Comparison of ENCODE assay signal across 8 mouse cellular contexts in the genomic region with DNA sequence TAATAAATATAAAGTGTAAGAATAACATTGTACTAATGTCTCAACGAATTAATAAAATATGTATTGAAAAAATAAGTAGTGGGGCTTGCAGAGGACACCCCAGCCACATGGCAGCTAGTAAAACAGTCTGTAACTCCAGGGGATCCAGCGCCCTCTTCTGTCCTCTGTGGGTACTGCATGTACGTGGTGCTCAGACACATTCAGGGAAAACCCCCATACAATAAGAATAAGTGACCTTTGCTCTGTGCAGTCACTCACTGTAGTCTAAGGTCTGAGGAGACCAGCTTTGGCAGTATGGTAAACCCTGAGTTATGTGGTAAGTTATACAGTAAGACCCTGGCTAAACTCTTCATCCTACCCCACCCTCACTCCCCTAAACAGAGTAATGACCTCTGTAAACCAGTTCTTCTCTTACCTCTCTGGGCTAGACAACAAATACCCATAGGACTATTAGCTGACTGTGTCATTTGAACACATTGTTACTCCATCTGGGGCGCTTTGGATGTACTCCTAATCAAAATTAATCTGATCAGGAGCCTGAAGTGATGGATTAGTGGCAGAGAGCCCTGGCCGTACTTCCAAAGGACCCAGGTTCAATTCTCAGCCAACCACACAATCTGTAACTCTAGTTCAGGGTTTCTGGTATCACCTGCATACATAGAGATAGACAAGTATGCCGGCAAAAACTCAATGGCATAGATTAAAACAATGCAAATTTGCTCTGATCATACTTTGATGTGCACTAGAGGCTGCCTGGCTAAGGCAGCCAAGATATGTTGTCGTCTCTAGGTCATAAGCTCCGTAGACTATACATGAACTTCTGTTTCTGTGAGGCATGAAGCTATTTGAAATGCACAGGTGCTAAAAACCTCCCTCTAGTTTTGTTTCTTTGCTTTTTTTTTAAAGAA. TPM values are rescaled to one million over a fixed set of nuclear protein-coding genes. Genes with fewer than 3 reads are reported as not detected.
DNase-seq lines count a peak whose midpoint lies in the region; ATAC-seq and TF ChIP-seq lines count a peak whose summit lies in the region.

No protein-coding gene starts in this region.

- H3K27ac ChIP-seq in hindbrain, embryonic 10.5 days = no peak overlapping the region
- no peak overlapping the region for H3K27ac ChIP-seq in hindbrain, embryonic 12.5 days
- H3K27ac ChIP-seq in intestine, postnatal 0 days (ENCODE audit: low read depth, low read length) = peak overlapping the region; percentile 87
- no peak overlapping the region for H3K27ac ChIP-seq in midbrain, embryonic 14.5 days (replicated peaks; ENCODE audit: low read depth, low read length)

- TF ChIP-seq CTCF in intestine, postnatal 0 days (IDR thresholded peaks at IDR 0.05; ENCODE audit: low read depth) = peak; percentile 92

- no peak for ATAC-seq in hindbrain, embryonic 12.5 days (ENCODE audit: low FRiP score)
- ATAC-seq in intestine, postnatal 0 days = peak; percentile 82
- ATAC-seq in midbrain, embryonic 14.5 days (ENCODE audit: low FRiP score, low TSS enrichment) = no peak

- H3K27me3 ChIP-seq in hindbrain, embryonic 10.5 days (ENCODE audit: insufficient read depth, poor library complexity, severe bottlenecking) = no peaks in the 10 kb centered on the region
- no peaks in the 10 kb centered on the region for H3K27me3 ChIP-seq in hindbrain, embryonic 12.5 days
- H3K27me3 ChIP-seq in intestine, postnatal 0 days (replicated peaks; ENCODE audit: control insufficient read depth, insufficient read depth, low read length) = no peaks in the 10 kb centered on the region
- no peaks in the 10 kb centered on the region for H3K27me3 ChIP-seq in midbrain, embryonic 14.5 days (ENCODE audit: control insufficient read depth, insufficient read depth, low read length)
- no peaks in the 10 kb centered on the region for H3K27me3 ChIP-seq in splenic B cell, adult 2 months (ENCODE audit: control insufficient read depth, insufficient read depth, low read length, poor library complexity, severe bottlenecking)

- H3K4me1 ChIP-seq in hindbrain, embryonic 10.5 days (replicated peaks) = peaks cover 62% of the 10 kb centered on the region
- H3K4me1 ChIP-seq in hindbrain, embryonic 12.5 days = peaks cover 43% of the 10 kb centered on the region
- peaks cover 16% of the 10 kb centered on the region; the same call in 1 of the 2 replicates for H3K4me1 ChIP-seq in intestine, postnatal 0 days (replicated peaks; ENCODE audit: control insufficient read depth, insufficient read depth, low read length)
- peaks cover 23% of the 10 kb centered on the region for H3K4me1 ChIP-seq in midbrain, embryonic 14.5 days (ENCODE audit: control insufficient read depth, insufficient read depth, low read length)

- peak; percentile 76 for DNase-seq in hindbrain, embryonic 10.5 days (ENCODE audit: low spot score)
- DNase-seq in cerebellum, postnatal 4 days (ENCODE audit: low spot score in 2 of 2) = peak; percentile 78 to 84
- DNase-seq in gastrocnemius, postnatal 25 days = peak; percentile 52
- peak; percentile 84 for DNase-seq in left cerebral cortex, postnatal 4 days
- peak; percentile 80 for DNase-seq in midbrain, embryonic 14.5 days
- peak; percentile 93 for DNase-seq in splenic B cell, adult 2 months (ENCODE audit: low read depth, low spot score)

- 62% methylated on average over 8 of the region's 8 CpGs for WGBS in hindbrain, embryonic 10.5 days
- 58% methylated on average over 8 of the region's 8 CpGs for WGBS in hindbrain, embryonic 12.5 days
- WGBS in intestine, postnatal 0 days = 35% methylated on average over 8 of the region's 8 CpGs
- WGBS in midbrain, embryonic 14.5 days = 55% methylated on average over 8 of the region's 8 CpGs

- H3K36me3 ChIP-seq in hindbrain, embryonic 10.5 days = peaks cover 17% of the 10 kb centered on the region
- peaks cover 10% of the 10 kb centered on the region for H3K36me3 ChIP-seq in hindbrain, embryonic 12.5 days
- H3K36me3 ChIP-seq in intestine, postnatal 0 days (ENCODE audit: control insufficient read depth, insufficient read depth) = peaks cover 8% of the 10 kb centered on the region; the same call in 1 of the 2 replicates
- peaks cover 9% of the 10 kb centered on the region for H3K36me3 ChIP-seq in midbrain, embryonic 14.5 days (ENCODE audit: control insufficient read depth, insufficient read depth, low read length)
- peaks cover 4% of the 10 kb centered on the region for H3K36me3 ChIP-seq in splenic B cell, adult 2 months (ENCODE audit: control insufficient read depth, insufficient read depth, low read length, poor library complexity, severe bottlenecking)

- H3K4me2 ChIP-seq in hindbrain, embryonic 12.5 days (replicated peaks) = no peak overlapping the region
- H3K4me2 ChIP-seq in intestine, postnatal 0 days (replicated peaks; ENCODE audit: low read depth) = peak overlapping the region; percentile 55; the same call in 1 of the 2 replicates
- H3K4me2 ChIP-seq in midbrain, embryonic 14.5 days (ENCODE audit: low read length) = no peak overlapping the region

- intact Hi-C loops in left cerebral cortex, postnatal 4 days (cut with DNase I) = no loop called here

- no peak overlapping the region for H3K4me3 ChIP-seq in hindbrain, embryonic 10.5 days
- no peak overlapping the region for H3K4me3 ChIP-seq in hindbrain, embryonic 12.5 days
- H3K4me3 ChIP-seq in intestine, postnatal 0 days (ENCODE audit: low read depth, low read length) = no peak overlapping the region
- H3K4me3 ChIP-seq in midbrain, embryonic 14.5 days (replicated peaks; ENCODE audit: low read depth, low read length) = no peak overlapping the region

- no peak overlapping the region for H3K9ac ChIP-seq in hindbrain, embryonic 12.5 days
- H3K9ac ChIP-seq in intestine, postnatal 0 days (ENCODE audit: low read depth, low read length) = no peak overlapping the region
- H3K9ac ChIP-seq in midbrain, embryonic 14.5 days (replicated peaks; ENCODE audit: low read length) = no peak overlapping the region

- no peaks in the 10 kb centered on the region for H3K9me3 ChIP-seq in hindbrain, embryonic 10.5 days
- no peaks in the 10 kb centered on the region for H3K9me3 ChIP-seq in hindbrain, embryonic 12.5 days (replicated peaks)
- no peaks in the 10 kb centered on the region for H3K9me3 ChIP-seq in intestine, postnatal 0 days (ENCODE audit: control insufficient read depth)
- H3K9me3 ChIP-seq in midbrain, embryonic 14.5 days (ENCODE audit: control insufficient read depth, low read length) = no peaks in the 10 kb centered on the region

RNA-seq across cellular contexts. Expression of a gene that starts 18.6 kb away (rescaled TPM):
- 211 and 242 TPM in 2 replicates for polyA plus RNA-seq in hindbrain, embryonic 10.5 days (2016; fragmentation: Nextera tagmentation; extraction: Ambion mirVana)
- 230 and 244 TPM in 2 replicates for polyA plus RNA-seq in hindbrain, embryonic 12.5 days (2016; fragmentation: Nextera tagmentation; extraction: Ambion mirVana)
- total RNA-seq in gastrocnemius, postnatal 25 days (2021) = 10 to 100 TPM; 12.1 to 14.1 TPM
- polyA plus RNA-seq in intestine, postnatal 0 days (2015; fragmentation: Nextera tagmentation; extraction: Ambion mirVana) = 68.7 and 69.5 TPM in 2 replicates
- 100 to 1,000 TPM; 233 to 234 TPM for total RNA-seq in left cerebral cortex, postnatal 4 days (2021)
- polyA plus RNA-seq in midbrain, embryonic 14.5 days (2014; fragmentation: Nextera tagmentation; extraction: Ambion mirVana) = 132 and 158 TPM in 2 replicates

RNA-seq across cellular contexts. Expression of a gene that starts 37.9 kb away (rescaled TPM):
- 19.6 and 23.4 TPM in 2 replicates for polyA plus RNA-seq in hindbrain, embryonic 10.5 days (2016; fragmentation: Nextera tagmentation; extraction: Ambion mirVana)
- 17.0 and 17.1 TPM in 2 replicates for polyA plus RNA-seq in hindbrain, embryonic 12.5 days (2016; fragmentation: Nextera tagmentation; extraction: Ambion mirVana)
- 10 to 100 TPM in 1 of 2 experiments, 1 to 10 TPM in 1; 8.0 to 16.5 TPM for total RNA-seq in gastrocnemius, postnatal 25 days (2021)
- 3.5 and 4.2 TPM in 2 replicates for polyA plus RNA-seq in intestine, postnatal 0 days (2015; fragmentation: Nextera tagmentation; extraction: Ambion mirVana)
- total RNA-seq in left cerebral cortex, postnatal 4 days (2021) = 10 to 100 TPM; 11.3 to 12.4 TPM
- 10.0 and 11.0 TPM in 2 replicates for polyA plus RNA-seq in midbrain, embryonic 14.5 days (2014; fragmentation: Nextera tagmentation; extraction: Ambion mirVana)

RNA-seq across cellular contexts. Expression of a gene that starts 47.0 kb away (rescaled TPM):
- 1.6 and 1.8 TPM in 2 replicates for polyA plus RNA-seq in hindbrain, embryonic 10.5 days (2016; fragmentation: Nextera tagmentation; extraction: Ambion mirVana)
- 1.6 and 1.7 TPM in 2 replicates for polyA plus RNA-seq in hindbrain, embryonic 12.5 days (2016; fragmentation: Nextera tagmentation; extraction: Ambion mirVana)
- not detected for total RNA-seq in gastrocnemius, postnatal 25 days (2021)
- not detected in 2 replicates for polyA plus RNA-seq in intestine, postnatal 0 days (2015; fragmentation: Nextera tagmentation; extraction: Ambion mirVana)
- total RNA-seq in left cerebral cortex, postnatal 4 days (2021) = 1 to 10 TPM; 1.5 to 2.0 TPM
- 0.70 and 1.5 TPM in 2 replicates for polyA plus RNA-seq in midbrain, embryonic 14.5 days (2014; fragmentation: Nextera tagmentation; extraction: Ambion mirVana)

RNA-seq across cellular contexts. Expression of a gene that starts 58.6 kb away (rescaled TPM):
- polyA plus RNA-seq in hindbrain, embryonic 10.5 days (2016; fragmentation: Nextera tagmentation; extraction: Ambion mirVana) = 0.18 and 0.46 TPM in 2 replicates
- polyA plus RNA-seq in hindbrain, embryonic 12.5 days (2016; fragmentation: Nextera tagmentation; extraction: Ambion mirVana) = 0.18 and 0.34 TPM in 2 replicates
- total RNA-seq in gastrocnemius, postnatal 25 days (2021) = not detected
- polyA plus RNA-seq in intestine, postnatal 0 days (2015; fragmentation: Nextera tagmentation; extraction: Ambion mirVana) = 0.10 TPM in 1 of 2 replicates, not detected in the other
- 1 to 10 TPM in 1 of 2 experiments, under 1 TPM in 1; 0.46 to 1.1 TPM for total RNA-seq in left cerebral cortex, postnatal 4 days (2021)
- polyA plus RNA-seq in midbrain, embryonic 14.5 days (2014; fragmentation: Nextera tagmentation; extraction: Ambion mirVana) = 0.19 TPM in 1 of 2 replicates, not detected in the other
